Mouse (Mus musculus): Measurements from ENCODE around the gene Dcst2.

The Dcst2 gene

GRCm38 (mm10) chr3:89361675-89362074 lies at the start of gene Dcst2:
TSS of gene Dcst2 (plus strand) at chr3:89361975.
- no peak for DNase-seq

- no peak for DNase-seq
Observed at GRCm38 (mm10) chr3:89314340-89314739, 47.4 kb upstream of the Dcst2 start.

GRCm38 (mm10) chr3:89314791-89315190 lies 47.0 kb upstream of the Dcst2 start:
- DNase-seq: no peak

GRCm38 (mm10) chr3:89315195-89315929 lies 46.4 kb upstream of the Dcst2 start:
- DNase-seq: peak; percentile 87

GRCm38 (mm10) chr3:89315930-89316831 lies 45.6 kb upstream of the Dcst2 start:
- DNase-seq: no peak

GRCm38 (mm10) chr3:89316833-89317232 lies 44.9 kb upstream of the Dcst2 start:
- peak; percentile 90 for DNase-seq

- DNase-seq: no peak
Observed at GRCm38 (mm10) chr3:89317246-89317645, 44.5 kb upstream of the Dcst2 start.

GRCm38 (mm10) chr3:89318316-89318715 lies 43.5 kb upstream of the Dcst2 start:
- no peak for DNase-seq

- DNase-seq: no peak
Observed at GRCm38 (mm10) chr3:89318971-89319590, 42.7 kb upstream of the Dcst2 start.

GRCm38 (mm10) chr3:89319591-89320350 lies 42.0 kb upstream of the Dcst2 start:
- DNase-seq: peak; percentile 61

- DNase-seq: peak; percentile 88
Observed at GRCm38 (mm10) chr3:89320581-89321182, 41.1 kb upstream of the Dcst2 start.

GRCm38 (mm10) chr3:89321183-89322130 lies 40.3 kb upstream of the Dcst2 start:
- DNase-seq: peak; percentile 59

GRCm38 (mm10) chr3:89322131-89322500 lies 39.7 kb upstream of the Dcst2 start:
- no peak for DNase-seq

- peak; percentile 92 for DNase-seq
Observed at GRCm38 (mm10) chr3:89322514-89323165, 39.1 kb upstream of the Dcst2 start, which contains the start of gene Efna3. TSS of gene Efna3 (minus strand) at chr3:89322965.

GRCm38 (mm10) chr3:89325882-89326281 lies 35.9 kb upstream of the Dcst2 start:
- no peak for DNase-seq

GRCm38 (mm10) chr3:89327371-89327870 lies 34.4 kb upstream of the Dcst2 start:
- DNase-seq: no peak

- no peak for DNase-seq
Observed at GRCm38 (mm10) chr3:89328623-89329022, 33.2 kb upstream of the Dcst2 start.

- no peak for DNase-seq
Observed at GRCm38 (mm10) chr3:89330346-89330745, 31.4 kb upstream of the Dcst2 start.

GRCm38 (mm10) chr3:89330948-89331347 lies 30.8 kb upstream of the Dcst2 start:
- peak; percentile 71 for DNase-seq

GRCm38 (mm10) chr3:89331561-89331960 lies 30.2 kb upstream of the Dcst2 start:
- no peak for DNase-seq
